Mouse (Mus musculus) MEL (cell line): Measurements from ENCODE around the gene Cab39l. TPM values are rescaled to one million over a fixed set of nuclear protein-coding genes. Genes with fewer than 3 reads are reported as not detected.

Experiments used
- DNase-seq: peaks from one replicate; pipeline ENCODE4 v3.0.0; 2011; ENCODE audit warnings: low read depth, low spot score
- H3K27ac ChIP-seq: 2 replicates; pipeline ENCODE4 v1.5.1; 2012; ENCODE audit warnings: low read depth, mild to moderate bottlenecking, control low read depth, low read length, moderate library complexity; ENCODE audit not compliant: control insufficient read depth
- H3K27me3 ChIP-seq, 2 experiments: fragments of 150-350 bp in 1 of 2; sonication (generic) in 1 of 2; 2 replicates each; pipeline ENCODE4 v1.6.1; 2012; ENCODE audit warnings: low read length in 2 of 2, mild to moderate bottlenecking in 2 of 2, improper control_type of control experiment in 1 of 2, moderate library complexity in 1 of 2; ENCODE audit not compliant: insufficient read depth in 2 of 2, control insufficient read depth in 1 of 2
- H3K36me3 ChIP-seq, 2 experiments: 2 replicates each; pipeline ENCODE4 v1.6.1; 2012 to 2014; ENCODE audit warnings: low read length in 2 of 2, improper control_type of control experiment in 1 of 2, inconsistent platforms in 1 of 2, mild to moderate bottlenecking in 1 of 2; ENCODE audit not compliant: insufficient read depth in 2 of 2, control insufficient read depth in 1 of 2
- H3K4me1 ChIP-seq, 2 experiments: fragments of 150-350 bp in 1 of 2; sonication (generic) in 1 of 2; 2 replicates each; pipeline ENCODE4 v1.6.1; 2012; ENCODE audit warnings: low read length in 2 of 2, improper control_type of control experiment in 1 of 2, mild to moderate bottlenecking in 1 of 2; ENCODE audit not compliant: insufficient read depth in 2 of 2, control insufficient read depth in 1 of 2
- H3K4me3 ChIP-seq, 2 experiments: fragments of 150-350 bp in 1 of 2; sonication (generic) in 1 of 2; 2 replicates each; pipeline ENCODE4 v1.5.1; 2012; ENCODE audit warnings: low read depth in 2 of 2, low read length in 2 of 2, mild to moderate bottlenecking in 2 of 2, moderate library complexity in 2 of 2, control low read depth in 1 of 2, improper control_type of control experiment in 1 of 2; ENCODE audit not compliant: control insufficient read depth in 1 of 2, insufficient read depth in 1 of 2
- H3K79me2 ChIP-seq: 2 replicates; pipeline ENCODE4 v1.6.1; 2012; ENCODE audit warnings: mild to moderate bottlenecking, low read length, moderate library complexity; ENCODE audit not compliant: control insufficient read depth, poor library complexity, insufficient read depth
- H3K9ac ChIP-seq: 2 replicates; pipeline ENCODE4 v1.6.1; 2012; ENCODE audit warnings: low read depth, mild to moderate bottlenecking, control low read depth, low read length, moderate library complexity; ENCODE audit not compliant: control insufficient read depth, poor library complexity, severe bottlenecking
- H3K9me3 ChIP-seq: fragments of 150-350 bp; sonication (generic); replicated peaks from 2 replicates; pipeline ENCODE4 v1.6.1; 2012; ENCODE audit warnings: mild to moderate bottlenecking, low read length, improper control_type of control experiment, moderate library complexity; ENCODE audit not compliant: insufficient read depth
- CHD1 ChIP-seq: IDR thresholded peaks from 2 replicates; pipeline ENCODE4 v1.6.1; 2012; ENCODE audit warnings: low read depth, mild to moderate bottlenecking, inconsistent platforms, low read length, improper control_type of control experiment
- CHD2 ChIP-seq: IDR thresholded peaks from 2 replicates; pipeline ENCODE4 v1.6.1; 2011; ENCODE audit warnings: low read length, improper control_type of control experiment
- CTCF ChIP-seq, 3 experiments: IDR thresholded peaks in 2 of 3; conservative IDR thresholded peaks in 1 of 3; 2 replicates each; pipeline ENCODE4 v1.5.1; 2011 to 2012; ENCODE audit warnings: low read length in 3 of 3, low read depth in 2 of 3, mild to moderate bottlenecking in 2 of 3, improper control_type of control experiment in 1 of 3, inconsistent platforms in 1 of 3, mixed read lengths in 1 of 3, moderate library complexity in 1 of 3; ENCODE audit not compliant: control insufficient read depth in 1 of 3, insufficient read depth in 1 of 3, poor library complexity in 1 of 3, severe bottlenecking in 1 of 3
- ELF1 ChIP-seq: IDR thresholded peaks from 2 replicates; pipeline ENCODE4 v1.6.1; 2014; ENCODE audit warnings: low read depth, mild to moderate bottlenecking, inconsistent platforms, low read length, improper control_type of control experiment, moderate library complexity
- ETS1 ChIP-seq: IDR thresholded peaks from 2 replicates; pipeline ENCODE4 v1.6.1; 2012; ENCODE audit warnings: low read depth, mild to moderate bottlenecking, inconsistent platforms, low read length, improper control_type of control experiment, moderate library complexity
- GABPA ChIP-seq: IDR thresholded peaks from 2 replicates; pipeline ENCODE4 v1.6.1; 2012; ENCODE audit warnings: low read depth, mild to moderate bottlenecking, inconsistent platforms, low read length, improper control_type of control experiment, moderate library complexity
- JUND ChIP-seq: IDR thresholded peaks from 2 replicates; pipeline ENCODE4 v1.6.1; 2011; ENCODE audit warnings: low read depth, mild to moderate bottlenecking, improper control_type of control experiment, low read length
- MAFK ChIP-seq: IDR thresholded peaks from 2 replicates; pipeline ENCODE4 v1.6.1; 2011; ENCODE audit warnings: low read depth, mild to moderate bottlenecking, low read length, improper control_type of control experiment, borderline replicate concordance
- MAZ ChIP-seq: IDR thresholded peaks from 2 replicates; pipeline ENCODE4 v1.6.1; 2012; ENCODE audit warnings: low read depth, mild to moderate bottlenecking, inconsistent platforms, low read length, improper control_type of control experiment
- MYC ChIP-seq: IDR thresholded peaks from 2 replicates; pipeline ENCODE4 v1.6.1; 2011; ENCODE audit warnings: low read depth, mild to moderate bottlenecking, low read length, improper control_type of control experiment, moderate library complexity
- POLR2A ChIP-seq, 2 experiments: IDR thresholded peaks; 2 replicates each; pipeline ENCODE4 v1.6.1; 2011 to 2012; ENCODE audit warnings: low read length in 2 of 2, mild to moderate bottlenecking in 2 of 2, control low read depth in 1 of 2, improper control_type of control experiment in 1 of 2, low read depth in 1 of 2, moderate library complexity in 1 of 2; ENCODE audit not compliant: control insufficient read depth in 1 of 2, insufficient read depth in 1 of 2, poor library complexity in 1 of 2
- SMC3 ChIP-seq: IDR thresholded peaks from 2 replicates; pipeline ENCODE4 v1.6.1; 2011; ENCODE audit warnings: low read depth, low read length, improper control_type of control experiment
- TAL1 ChIP-seq: IDR thresholded peaks from 2 replicates; pipeline ENCODE4 v1.6.1; 2012; ENCODE audit warnings: mild to moderate bottlenecking, inconsistent platforms, low read length, moderate library complexity, mixed read lengths
- TBP ChIP-seq: IDR thresholded peaks from 2 replicates; pipeline ENCODE4 v1.8.0; 2011; ENCODE audit warnings: low read depth, low read length, improper control_type of control experiment
- USF1 ChIP-seq: IDR thresholded peaks from 2 replicates; pipeline ENCODE4 v1.6.1; 2014; ENCODE audit warnings: low read depth, mild to moderate bottlenecking, inconsistent platforms, low read length, improper control_type of control experiment, moderate library complexity
- USF2 ChIP-seq, 2 experiments: IDR thresholded peaks; 2 replicates each; pipeline ENCODE4 v1.6.1; 2011 to 2012; ENCODE audit warnings: improper control_type of control experiment in 2 of 2, low read length in 2 of 2, borderline replicate concordance in 1 of 2, inconsistent platforms in 1 of 2, low read depth in 1 of 2, mild to moderate bottlenecking in 1 of 2; ENCODE audit not compliant: insufficient read depth in 1 of 2
- ZNF384 ChIP-seq: IDR thresholded peaks from 2 replicates; pipeline ENCODE4 v1.6.1; 2012; ENCODE audit warnings: low read depth, mild to moderate bottlenecking, inconsistent platforms, low read length, improper control_type of control experiment
- polyA plus RNA-seq, 2 experiments: library from polyadenylated mRNA; stranded (reverse) in 1 of 2; unstranded in 1 of 2; fragments of >175 nt in 1 of 2; fragments of >200 nt in 1 of 2; gene quantifications; 2 replicates each; pipeline versions ENCODE4 v1.2.1 to v1.2.4; 2012; ENCODE audit warnings: low replicate concordance in 2 of 2, low read depth in 1 of 2; ENCODE audit not compliant: insufficient read length in 2 of 2, insufficient read depth in 1 of 2, missing spikeins in 1 of 2
- total RNA-seq: library from RNA; depleted of rRNA; stranded (reverse); fragments of 300-350 nt; gene quantifications from 2 replicates; pipeline ENCODE4 v1.2.3, GENCODE M21; 2012

The Cab39l gene
- total and polyA plus RNA-seq, 3 experiments, result 24.2 to 34.0 TPM; not detected in 1

DNA sequence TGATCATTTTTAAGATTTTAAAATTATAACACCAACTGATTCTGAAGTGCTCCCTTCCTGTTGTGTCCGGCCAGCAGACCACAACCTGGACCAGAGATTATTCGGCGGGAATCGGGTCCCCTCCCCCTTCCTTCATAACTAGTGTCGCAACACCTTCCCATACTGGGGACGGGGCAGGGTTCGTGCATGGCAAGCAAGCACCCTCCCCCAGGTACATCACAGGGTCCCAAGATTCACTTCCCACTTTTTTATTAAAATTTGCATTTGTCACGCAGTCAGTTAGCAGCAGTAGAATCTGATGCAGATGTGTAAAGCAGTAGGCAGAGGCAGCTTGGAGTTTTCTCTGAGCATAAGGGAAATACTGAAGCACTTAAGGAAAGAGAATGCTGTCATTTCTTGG, 64.1 kb downstream of the Cab39l start:
- H3K27me3 ChIP-seq, result no peaks in the 10 kb centered on the region; a peak in 1 of 4 replicates
- no peaks in the 10 kb centered on the region for H3K79me2 ChIP-seq
- H3K36me3 ChIP-seq, result peaks cover 0 to 4% of the 10 kb centered on the region in 2 experiments; a peak in 1 of 4 replicates
- TF ChIP-seq CHD1 (no peak), TBP (no peak), TAL1 (no peak), SMC3 (no peak), MAFK (no peak), CHD2 (no peak), MYC (no peak), POLR2A (IDR thresholded peaks at IDR 0.05; ENCODE audit: control insufficient read depth in 1 of 2, insufficient read depth in 1 of 2, low read depth in 1 of 2, low read length in 2 of 2, poor library complexity in 1 of 2) (no peak), MAZ (no peak)
- no peak for DNase-seq
- no peak overlapping the region for H3K27ac ChIP-seq
- H3K9me3 ChIP-seq, result no peaks in the 10 kb centered on the region
- H3K4me1 ChIP-seq, result no peaks in the 10 kb centered on the region
- no peak overlapping the region for H3K9ac ChIP-seq
- H3K4me3 ChIP-seq, result no peak overlapping the region

DNA sequence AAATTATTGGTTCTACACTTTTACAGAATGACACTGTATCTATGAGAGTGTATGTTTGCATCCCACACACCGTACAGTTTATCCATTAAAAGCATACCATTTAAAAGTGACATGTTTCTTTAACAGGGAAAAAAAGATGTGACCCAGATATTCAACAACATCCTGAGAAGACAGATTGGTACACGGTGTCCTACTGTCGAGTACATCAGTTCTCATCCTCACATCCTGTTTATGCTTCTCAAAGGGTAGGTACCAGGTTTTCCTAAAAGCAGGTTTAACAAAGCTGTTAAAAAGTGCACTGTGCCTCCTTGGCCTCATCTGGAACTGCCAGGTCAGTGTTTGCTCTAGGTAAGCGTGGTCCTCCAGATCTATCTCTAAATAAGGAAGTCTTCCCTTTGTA, 65.4 kb downstream of the Cab39l start:
- H3K27ac ChIP-seq, result no peak overlapping the region
- no peak overlapping the region for H3K4me3 ChIP-seq
- DNase-seq, result no peak
- H3K27me3 ChIP-seq, result no peaks in the 10 kb centered on the region; a peak in 1 of 4 replicates
- H3K9ac ChIP-seq, result no peak overlapping the region
- peaks cover 0 to 4% of the 10 kb centered on the region in 2 experiments; a peak in 1 of 4 replicates for H3K36me3 ChIP-seq
- H3K79me2 ChIP-seq, result no peaks in the 10 kb centered on the region
- no peaks in the 10 kb centered on the region for H3K9me3 ChIP-seq
- H3K4me1 ChIP-seq, result no peaks in the 10 kb centered on the region
- no peak for TF ChIP-seq JUND
- no peak for TF ChIP-seq ETS1
- TF ChIP-seq GABPA, result no peak
- TF ChIP-seq TBP, result no peak
- TF ChIP-seq POLR2A (IDR thresholded peaks at IDR 0.05; ENCODE audit: control insufficient read depth in 1 of 2, insufficient read depth in 1 of 2, low read depth in 1 of 2, low read length in 2 of 2, poor library complexity in 1 of 2), result no peak
- no peak for TF ChIP-seq USF1
- TF ChIP-seq ZNF384, result no peak
- TF ChIP-seq ELF1, result no peak
- no peak for TF ChIP-seq MYC
- TF ChIP-seq CTCF (IDR thresholded peaks at IDR 0.05 in 2 of 3, conservative IDR thresholded peaks at IDR 0.05 in 1 of 3; ENCODE audit: control insufficient read depth in 1 of 3, insufficient read depth in 1 of 3, low read depth in 2 of 3, low read length in 3 of 3, poor library complexity in 1 of 3, severe bottlenecking in 1 of 3), result no peak
- no peak for TF ChIP-seq USF2 (IDR thresholded peaks at IDR 0.05; ENCODE audit: borderline replicate concordance in 1 of 2, insufficient read depth in 1 of 2, low read depth in 1 of 2, low read length in 2 of 2)
- TF ChIP-seq, all 39 proteins: peak for 0
